Mouse (Mus musculus): ENCODE measurements around the gene Taar2.

Gene Taar2

DNA sequence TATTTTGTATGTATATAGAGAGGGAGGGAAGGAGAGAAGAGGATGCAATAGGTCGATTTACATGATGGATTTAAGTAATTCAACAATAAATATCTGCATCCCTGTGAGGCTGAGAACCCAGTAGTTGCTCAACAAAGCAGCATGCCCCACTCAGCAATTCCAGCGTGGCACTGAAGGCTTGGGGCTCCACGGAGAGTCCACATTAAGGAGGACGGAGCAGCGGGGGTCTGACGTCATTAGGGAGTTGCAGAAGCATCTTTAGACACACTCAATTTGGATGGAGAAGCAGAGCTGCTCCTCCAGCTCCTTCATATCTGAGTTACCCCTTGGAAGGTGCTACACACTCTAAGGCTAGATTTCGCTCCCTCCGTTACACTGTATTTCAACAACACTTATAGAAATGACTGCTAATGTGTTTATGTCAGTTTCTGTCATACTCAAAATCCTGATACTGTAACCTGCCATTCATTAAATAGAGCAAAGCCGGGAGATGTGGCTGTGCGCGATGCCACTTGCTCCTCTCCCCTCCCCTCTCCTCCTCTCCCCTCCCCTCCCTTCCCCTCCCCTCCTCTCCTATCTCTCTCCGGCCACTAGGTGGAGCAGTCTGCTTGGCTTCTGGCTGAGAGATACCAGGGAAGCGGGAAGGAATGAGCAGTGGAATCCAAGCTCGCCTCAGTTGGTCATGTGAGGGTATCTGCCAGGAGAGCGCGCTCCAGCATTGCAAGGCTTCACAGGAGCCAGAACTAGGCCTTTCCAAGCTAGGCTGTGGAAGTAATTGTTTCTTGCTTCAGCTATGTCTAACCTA is 40.7 kb downstream of the Taar2 start:
- whole genome bisulfite sequencing = 35% methylated on average over 16 of the region's 16 CpGs

DNA sequence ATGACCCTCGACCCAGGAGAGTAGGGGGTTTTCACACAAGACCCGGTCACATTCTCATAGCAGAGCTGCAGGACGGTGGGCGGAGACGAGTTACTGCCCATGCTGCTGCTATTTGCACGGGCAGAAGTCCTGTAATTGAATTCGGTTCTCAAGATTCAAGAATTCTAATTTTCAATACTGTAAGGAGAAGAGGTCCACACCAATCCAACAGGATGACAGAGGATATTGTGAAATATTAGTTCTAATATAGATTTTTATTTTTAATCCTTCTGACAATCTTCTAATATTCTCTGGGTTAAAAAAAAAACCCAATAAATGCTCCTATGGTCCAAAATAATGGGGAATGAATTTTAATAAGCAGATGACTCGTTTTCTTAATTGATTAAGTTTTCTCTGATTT is 47.2 kb downstream of the Taar2 start, which contains the start of gene Taar6:
Gene Taar6, minus strand, starts transcription at position 101 of the 400 bp plus-strand sequence.
- 82% methylated on average over 8 of the region's 8 CpGs for WGBS

DNA sequence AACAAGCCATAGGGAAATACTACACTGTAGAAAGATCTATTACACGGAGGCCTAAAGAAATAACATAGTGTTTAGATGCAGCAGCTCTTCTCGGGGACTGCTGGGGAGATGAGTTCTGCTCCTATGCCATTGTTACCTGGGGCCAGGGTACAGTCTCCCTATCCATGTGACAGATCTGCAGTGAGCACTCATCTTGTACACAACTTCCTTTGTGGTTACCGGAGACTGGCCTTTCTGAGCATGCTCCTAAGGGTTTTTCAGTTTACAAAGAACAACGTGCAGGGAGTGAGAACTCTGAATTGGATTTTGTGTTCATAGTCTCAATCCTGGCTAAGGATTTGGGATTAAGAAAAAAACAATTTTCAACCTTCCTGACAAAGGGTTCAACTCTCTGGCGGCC is 48.0 kb downstream of the Taar2 start:
- WGBS = 80% methylated on average over 5 of the region's 5 CpGs

All from cerebral cortex, adult 2 months (tissue).